Mouse (Mus musculus) hindbrain, embryonic 12.5 days (tissue): Measurements from ENCODE around the gene Magi1. TPM values are rescaled to one million over a fixed set of nuclear protein-coding genes. Genes with fewer than 3 reads are reported as not detected.

Source experiments
- ATAC-seq: fragments of 200-750 bp; cut with Nextera tagmentation; 2 replicates; pipeline ENCODE4 v1.8.0; 2017; ENCODE audit warnings: moderate TSS enrichment; ENCODE audit not compliant: low FRiP score
- H3K27ac ChIP-seq: fragments of 300-500 bp; sonication (generic); 2 replicates; pipeline ENCODE4 v1.5.1; 2016; ENCODE audit warnings: mild to moderate bottlenecking
- H3K27me3 ChIP-seq: fragments of 300-500 bp; sonication (generic); 2 replicates; pipeline ENCODE4 v1.6.1; 2016; ENCODE audit warnings: mild to moderate bottlenecking
- H3K36me3 ChIP-seq: fragments of 300-500 bp; sonication (generic); 2 replicates; pipeline ENCODE4 v1.6.1; 2016; ENCODE audit warnings: mild to moderate bottlenecking
- H3K4me1 ChIP-seq: fragments of 300-500 bp; sonication (generic); 2 replicates; pipeline ENCODE4 v1.6.1; 2016
- H3K4me2 ChIP-seq: fragments of 300-500 bp; sonication (generic); replicated peaks from 2 replicates; pipeline ENCODE4 v1.6.1; 2016; ENCODE audit warnings: mild to moderate bottlenecking
- H3K4me3 ChIP-seq: fragments of 300-500 bp; sonication (generic); 2 replicates; pipeline ENCODE4 v1.5.1; 2016; ENCODE audit warnings: mild to moderate bottlenecking
- H3K9ac ChIP-seq: fragments of 300-500 bp; sonication (generic); 2 replicates; pipeline ENCODE4 v1.6.1; 2016; ENCODE audit warnings: mild to moderate bottlenecking, moderate library complexity
- H3K9me3 ChIP-seq: fragments of 300-500 bp; sonication (generic); replicated peaks from 2 replicates; pipeline ENCODE4 v1.6.1; 2016; ENCODE audit warnings: mild to moderate bottlenecking
- WGBS: fragments of 180-500 bp; shearing (Covaris S2); methylation state at CpG from one replicate; pipeline ENCODE4 v1.1.7; 2016; 5-methylcytosine and 5-hydroxymethylcytosine counted together
- polyA plus RNA-seq: library from polyadenylated mRNA; unstranded; fragments of >200 nt; fragmentation: Nextera tagmentation; extraction: Ambion mirVana; gene quantifications from 2 replicates; pipeline ENCODE4 v1.2.1, GENCODE M21; 2016

Gene Magi1
- polyA plus RNA-seq, 1 experiment from 2014 or later: 35.9 TPM

- Histone ChIP-seq H3K27ac (no peak overlapping the region), H3K4me3 (no peak overlapping the region), H3K9ac (no peak overlapping the region), H3K4me1 (0 out of 2 replicates have a peak, but pooled peaks cover 4% of the 10 kb centered on the region), H3K27me3 (no peaks in the 10 kb centered on the region), H3K9me3 (no peaks in the 10 kb centered on the region), H3K4me2 (0 out of 2 replicates have a peak overlapping the region, but pooled peaks have one; percentile 9), H3K36me3 (no peaks in the 10 kb centered on the region)
- WGBS: 30% methylated on average over 10 of the region's 10 CpGs
- ATAC-seq: peak; percentile 95
These were observed 491.2 kb downstream of the Magi1 start for GRCm38 (mm10) chr6:93792309-93793215.

DNA sequence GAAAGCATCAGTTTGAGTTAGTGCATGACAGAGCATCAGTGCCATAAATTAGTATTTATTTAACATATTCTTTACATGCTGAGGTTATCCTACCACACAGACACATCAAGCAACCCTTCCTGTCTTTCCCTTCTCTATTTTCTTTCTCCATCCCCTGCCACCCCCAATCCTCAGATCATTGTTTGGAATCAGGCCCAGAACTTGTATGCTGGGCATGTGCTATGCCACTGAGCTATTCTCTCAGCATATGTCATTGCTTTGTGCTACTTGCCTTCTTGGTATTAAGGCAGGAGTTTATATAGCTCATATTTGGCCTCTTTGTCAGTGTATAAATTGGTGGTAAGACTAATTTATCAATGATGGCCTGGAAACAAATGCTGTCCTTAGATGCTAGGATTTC is 494.0 kb downstream of the Magi1 start:
- H3K36me3 ChIP-seq: no peaks in the 10 kb centered on the region
- no peak overlapping the region for H3K27ac ChIP-seq
- no peaks in the 10 kb centered on the region for H3K27me3 ChIP-seq
- no peak for ATAC-seq
- H3K4me2 ChIP-seq: no peak overlapping the region
- H3K4me1 ChIP-seq: 0 out of 2 replicates have a peak, but pooled peaks cover 4% of the 10 kb centered on the region
- H3K9ac ChIP-seq: no peak overlapping the region
- no peak overlapping the region for H3K4me3 ChIP-seq
- no peaks in the 10 kb centered on the region for H3K9me3 ChIP-seq

DNA sequence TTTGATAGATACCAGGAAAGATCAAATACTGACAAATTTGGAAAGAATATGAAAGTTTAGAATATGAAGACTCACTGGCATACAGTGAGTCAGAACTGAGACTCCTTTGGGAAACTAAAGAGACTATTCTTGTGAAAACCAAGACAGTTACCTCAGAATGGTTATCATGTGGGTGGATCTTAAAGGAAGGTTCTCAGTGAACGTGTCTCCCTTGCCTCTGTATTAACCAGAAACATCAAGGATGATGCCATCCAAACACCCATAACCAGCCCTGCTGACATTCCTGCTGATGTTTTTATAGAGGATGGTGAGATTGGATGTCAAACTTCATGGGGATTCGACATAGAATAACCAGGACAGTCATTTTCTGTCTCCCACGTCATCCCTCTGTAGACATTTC is 496.7 kb downstream of the Magi1 start:
- ATAC-seq: no peak
- Histone ChIP-seq H3K27ac (no peak overlapping the region), H3K9ac (no peak overlapping the region), H3K27me3 (no peaks in the 10 kb centered on the region), H3K4me3 (no peak overlapping the region), H3K4me1 (no peaks in the 10 kb centered on the region), H3K9me3 (no peaks in the 10 kb centered on the region), H3K36me3 (no peaks in the 10 kb centered on the region), H3K4me2 (no peak overlapping the region)
- 91% methylated on average over 3 of the region's 3 CpGs for WGBS

GRCm38 (mm10) chr6:93786220-93786619 is 497.5 kb downstream of the Magi1 start:
- WGBS: 91% methylated on average over 2 of the region's 2 CpGs
- Histone ChIP-seq H3K9me3 (no peaks in the 10 kb centered on the region), H3K9ac (no peak overlapping the region), H3K4me2 (no peak overlapping the region), H3K27me3 (no peaks in the 10 kb centered on the region), H3K4me1 (no peaks in the 10 kb centered on the region), H3K36me3 (no peaks in the 10 kb centered on the region), H3K27ac (no peak overlapping the region), H3K4me3 (no peak overlapping the region)
- ATAC-seq: no peak

DNA sequence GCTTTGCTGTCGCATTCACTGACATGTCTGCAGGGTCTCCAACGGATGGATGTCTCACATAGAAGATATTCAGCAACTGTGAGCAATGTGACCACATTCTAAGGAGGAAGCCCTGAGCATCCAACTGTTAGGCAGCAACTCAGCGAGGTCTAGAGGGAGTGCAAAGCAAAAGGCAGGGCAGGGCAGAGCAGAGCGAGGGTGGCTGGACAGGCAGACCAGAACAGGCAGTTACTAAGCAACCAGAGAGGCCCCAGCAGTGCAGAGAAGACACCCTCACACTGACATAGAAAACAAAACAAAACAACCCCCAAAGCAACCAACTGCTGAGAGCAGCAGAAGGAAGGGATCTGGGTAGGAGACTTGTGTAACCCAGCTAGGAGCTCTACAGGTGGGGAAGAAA is 512.6 kb downstream of the Magi1 start:
- Histone ChIP-seq H3K9ac (no peak overlapping the region), H3K27ac (0 out of 2 replicates have a peak overlapping the region, but pooled peaks have one; percentile 1), H3K4me3 (no peak overlapping the region), H3K36me3 (peaks cover 7% of the 10 kb centered on the region; the same call in 1 of the 2 replicates), H3K4me2 (no peak overlapping the region), H3K4me1 (peaks cover 21% of the 10 kb centered on the region), H3K9me3 (no peaks in the 10 kb centered on the region), H3K27me3 (no peaks in the 10 kb centered on the region)
- ATAC-seq: peak; percentile 48; the same call in 1 of the 2 replicates
- 27% methylated on average over 4 of the region's 4 CpGs for WGBS

DNA sequence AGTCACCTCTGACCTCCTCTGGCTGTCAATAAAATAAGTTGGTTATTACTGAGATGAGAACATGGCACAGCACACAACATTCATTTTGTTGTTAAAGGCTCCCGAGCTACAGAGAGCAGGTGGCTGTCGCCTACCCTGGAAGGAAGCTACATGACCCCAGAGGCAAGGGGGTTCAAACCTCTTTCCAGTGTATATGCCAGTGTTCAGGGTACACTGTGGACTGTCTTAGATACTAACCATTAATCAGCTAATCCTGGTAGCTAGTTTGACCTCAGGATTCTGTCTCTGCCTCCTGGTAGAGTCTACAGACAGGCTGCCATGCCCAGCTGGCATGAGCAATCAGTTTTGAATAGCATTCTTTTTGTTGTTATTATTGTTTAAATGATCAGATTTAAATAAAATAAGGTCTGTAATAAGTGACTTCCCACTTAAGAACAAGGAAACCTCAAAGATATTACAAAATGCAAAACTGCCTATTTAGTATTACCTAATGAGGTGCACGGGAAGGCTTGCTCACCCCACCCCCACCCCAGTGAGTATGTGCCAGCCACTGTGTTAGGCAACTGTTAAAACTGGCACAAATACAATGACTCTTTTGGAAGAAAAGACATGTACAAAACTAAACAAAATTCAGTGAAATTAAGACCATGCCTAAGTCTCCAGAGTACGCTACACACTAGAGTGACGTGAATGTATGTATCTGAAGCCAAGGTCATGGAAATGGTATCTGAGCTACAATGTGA is 513.3 kb downstream of the Magi1 start:
- no peak overlapping the region for H3K9ac ChIP-seq
- H3K4me2 ChIP-seq: no peak overlapping the region
- no peaks in the 10 kb centered on the region for H3K9me3 ChIP-seq
- no peak overlapping the region for H3K4me3 ChIP-seq
- ATAC-seq: no peak
- WGBS: 71% methylated on average over 5 of the region's 5 CpGs
- H3K36me3 ChIP-seq: peaks cover 7% of the 10 kb centered on the region; the same call in 1 of the 2 replicates
- H3K27me3 ChIP-seq: no peaks in the 10 kb centered on the region
- H3K4me1 ChIP-seq: peaks cover 21% of the 10 kb centered on the region
- 0 out of 2 replicates have a peak overlapping the region, but pooled peaks have one; percentile 1 for H3K27ac ChIP-seq

DNA sequence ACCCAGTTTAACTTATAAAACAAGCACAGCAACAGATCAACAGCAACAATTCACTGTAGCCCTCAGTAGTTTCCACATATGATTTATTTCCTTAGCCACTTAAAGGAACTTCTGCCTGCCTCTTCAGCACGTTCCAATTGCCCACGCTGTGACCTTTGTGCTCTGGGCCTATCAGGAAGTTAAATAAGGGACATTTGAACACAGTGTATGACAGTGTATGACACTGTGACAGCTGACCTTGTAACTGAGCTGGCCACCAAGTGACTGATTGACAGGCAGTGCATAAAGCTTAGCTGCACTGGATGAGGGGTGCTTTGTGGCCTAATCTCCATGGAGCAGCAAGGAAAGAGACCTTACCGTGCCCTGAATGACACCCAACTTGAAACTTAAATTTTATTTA is 525.6 kb downstream of the Magi1 start:
- 58% methylated on average over 3 of the region's 3 CpGs for WGBS

GRCm38 (mm10) chr6:93757353-93758087 is 526.2 kb downstream of the Magi1 start:
- H3K27me3 ChIP-seq: no peaks in the 10 kb centered on the region
- H3K4me1 ChIP-seq: peaks cover 9% of the 10 kb centered on the region; the same call in 1 of the 2 replicates
- WGBS: 34% methylated on average over 11 of the region's 11 CpGs
- H3K9me3 ChIP-seq: no peaks in the 10 kb centered on the region
- H3K36me3 ChIP-seq: peaks cover 5% of the 10 kb centered on the region; the same call in 1 of the 2 replicates
- no peak overlapping the region for H3K9ac ChIP-seq
- peak overlapping the region; percentile 24 for H3K27ac ChIP-seq
- peak; percentile 93 for ATAC-seq
- H3K4me3 ChIP-seq: no peak overlapping the region
- H3K4me2 ChIP-seq: no peak overlapping the region

More for the DNA sequence above, 525.6 kb downstream of the Magi1 start:
- H3K36me3 ChIP-seq: 0 out of 2 replicates have a peak, but pooled peaks cover 4% of the 10 kb centered on the region
- no peak overlapping the region for H3K4me3 ChIP-seq
- H3K4me2 ChIP-seq: no peak overlapping the region
- H3K4me1 ChIP-seq: peaks cover 9% of the 10 kb centered on the region; the same call in 1 of the 2 replicates
- no peak overlapping the region for H3K9ac ChIP-seq
- no peaks in the 10 kb centered on the region for H3K9me3 ChIP-seq
- no peaks in the 10 kb centered on the region for H3K27me3 ChIP-seq
- no peak for ATAC-seq
- H3K27ac ChIP-seq: peak overlapping the region; percentile 24

- Histone ChIP-seq H3K4me1 (peaks cover 15% of the 10 kb centered on the region), H3K9me3 (no peaks in the 10 kb centered on the region), H3K27ac (peak overlapping the region; percentile 30; the same call in 1 of the 2 replicates), H3K4me2 (no peak overlapping the region), H3K36me3 (peaks cover 30% of the 10 kb centered on the region), H3K4me3 (no peak overlapping the region), H3K27me3 (no peaks in the 10 kb centered on the region), H3K9ac (no peak overlapping the region)
- ATAC-seq: peak; percentile 61; the same call in 1 of the 2 replicates
- 55% methylated on average over 6 of the region's 6 CpGs for WGBS
These were observed 540.6 kb downstream of the Magi1 start for GRCm38 (mm10) chr6:93743145-93743544.

GRCm38 (mm10) chr6:93739786-93740185 is 543.9 kb downstream of the Magi1 start:
- Histone ChIP-seq H3K9ac (no peak overlapping the region), H3K4me1 (peaks cover 15% of the 10 kb centered on the region), H3K27ac (no peak overlapping the region), H3K4me3 (no peak overlapping the region), H3K27me3 (no peaks in the 10 kb centered on the region), H3K9me3 (no peaks in the 10 kb centered on the region), H3K36me3 (peaks cover 12% of the 10 kb centered on the region), H3K4me2 (no peak overlapping the region)
- no peak for ATAC-seq
- WGBS: 91% methylated on average over 3 of the region's 3 CpGs

DNA sequence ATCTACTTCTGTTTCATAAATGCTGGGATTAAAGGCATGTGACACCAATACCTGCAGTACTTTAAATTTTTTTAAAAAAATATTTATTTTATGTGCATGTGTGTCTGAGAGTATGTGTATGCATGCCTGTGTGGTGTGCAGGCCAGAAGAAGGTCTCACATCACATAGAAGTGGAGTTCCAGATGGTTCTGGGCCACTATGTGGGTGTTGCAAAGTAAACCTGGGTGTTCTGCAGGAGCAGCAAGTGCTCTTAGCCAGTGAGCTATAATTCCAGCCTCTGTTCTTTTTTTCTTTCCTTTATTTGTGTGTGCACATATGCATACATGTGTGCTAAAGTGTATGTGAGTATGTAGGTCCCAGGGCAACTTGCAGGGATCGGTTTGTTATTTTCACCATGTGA is 546.6 kb downstream of the Magi1 start:
- ATAC-seq: no peak
- H3K4me3 ChIP-seq: no peak overlapping the region
- H3K4me1 ChIP-seq: 0 out of 2 replicates have a peak, but pooled peaks cover 6% of the 10 kb centered on the region
- H3K27ac ChIP-seq: no peak overlapping the region
- peaks cover 4% of the 10 kb centered on the region; the same call in 1 of the 2 replicates for H3K36me3 ChIP-seq
- no peaks in the 10 kb centered on the region for H3K27me3 ChIP-seq
- WGBS: 95% methylated on average over 1 of the region's 1 CpGs
- H3K9me3 ChIP-seq: no peaks in the 10 kb centered on the region
- no peak overlapping the region for H3K9ac ChIP-seq
- no peak overlapping the region for H3K4me2 ChIP-seq
